Mouse (Mus musculus) ES-E14 (cell line): Measurements from ENCODE around the gene Foxc1. TPM values are rescaled to one million over a fixed set of nuclear protein-coding genes. Genes with fewer than 3 reads are reported as not detected.

ENCODE experiments used
- DNase-seq: peaks from one replicate; pipeline ENCODE4 v3.0.0-alpha.2; 2013; ENCODE audit warnings: low read depth, low spot score
- H3K27ac ChIP-seq: 2 replicates; pipeline ENCODE4 v1.5.1; 2012; ENCODE audit warnings: low read depth, mild to moderate bottlenecking, low read length, moderate library complexity, mixed read lengths; ENCODE audit not compliant: poor library complexity, insufficient read depth, severe bottlenecking
- H3K36me3 ChIP-seq: 2 replicates; pipeline ENCODE4 v1.6.1; 2012; ENCODE audit warnings: mild to moderate bottlenecking, low read length, moderate library complexity, mixed read lengths; ENCODE audit not compliant: control insufficient read depth, poor library complexity, insufficient read depth, severe bottlenecking
- H3K4me1 ChIP-seq, 2 experiments: fragments of 150-350 bp in 1 of 2; sonication (generic) in 1 of 2; 2 replicates each; pipeline ENCODE4 v1.6.1; 2012; ENCODE audit warnings: low read length in 2 of 2, mild to moderate bottlenecking in 1 of 2, mixed read lengths in 1 of 2; ENCODE audit not compliant: control insufficient read depth in 2 of 2, insufficient read depth in 2 of 2, poor library complexity in 1 of 2
- H3K4me3 ChIP-seq, 2 experiments: fragments of 150-350 bp in 1 of 2; sonication (generic) in 1 of 2; 2 replicates each; pipeline ENCODE4 v1.5.1; 2012; ENCODE audit warnings: low read length in 2 of 2, low read depth in 1 of 2, mild to moderate bottlenecking in 1 of 2, mixed read lengths in 1 of 2; ENCODE audit not compliant: insufficient read depth in 1 of 2, poor library complexity in 1 of 2, severe bottlenecking in 1 of 2
- H3K9ac ChIP-seq: 2 replicates; pipeline ENCODE4 v1.6.1; 2012; ENCODE audit warnings: low read depth, mild to moderate bottlenecking, low read length, mixed read lengths; ENCODE audit not compliant: poor library complexity, insufficient read depth, severe bottlenecking
- H3K9me3 ChIP-seq: fragments of 150-350 bp; sonication (generic); 2 replicates; pipeline ENCODE4 v1.6.1; 2012; ENCODE audit warnings: low read depth, mild to moderate bottlenecking, low read length; ENCODE audit not compliant: control insufficient read depth, insufficient read depth
- CHD2 ChIP-seq: IDR thresholded peaks from 2 replicates; pipeline ENCODE4 v1.6.1; 2014; ENCODE audit warnings: mild to moderate bottlenecking, low read depth, low read length, inconsistent platforms
- HCFC1 ChIP-seq: IDR thresholded peaks from 2 replicates; pipeline ENCODE4 v1.6.1; 2012; ENCODE audit warnings: low read length, inconsistent platforms, borderline replicate concordance; ENCODE audit not compliant: insufficient read depth
- MAFK ChIP-seq: IDR thresholded peaks from 2 replicates; pipeline ENCODE4 v1.6.1; 2014; ENCODE audit warnings: mild to moderate bottlenecking, low read depth, low read length, inconsistent platforms; ENCODE audit not compliant: insufficient read depth
- ZC3H11A ChIP-seq: IDR thresholded peaks from 2 replicates; pipeline ENCODE4 v1.6.1; 2012; ENCODE audit warnings: low read depth, mild to moderate bottlenecking, inconsistent platforms, low read length, borderline replicate concordance
- ZNF384 ChIP-seq: IDR thresholded peaks from 2 replicates; pipeline ENCODE4 v1.6.1; 2012; ENCODE audit warnings: low read depth, low read length, inconsistent platforms
- in situ Hi-C, 2 experiments: fragments of 600-800 bp; cut with MboI; formaldehyde crosslinking; loops; one replicate each; pipeline ENCODE4 v1.15.1; 2025; ENCODE audit warnings: low sequenced_read_pairs in 2 of 2, inconsistent platforms in 1 of 2; ENCODE audit not compliant: unreplicated experiment in 2 of 2
- total RNA-seq: library from RNA; depleted of rRNA; stranded (reverse); fragments of 300-350 nt; gene quantifications from 2 replicates; pipeline ENCODE4 v1.2.3, GENCODE M21; 2012

Foxc1 gene
- total RNA-seq, 1 experiment: 1.2 TPM

- Histone ChIP-seq H3K4me1 (peaks cover 2 to 5% of the 10 kb centered on the region in 2 experiments; a peak in 1 of 4 replicates), H3K9ac (no peak overlapping the region), H3K36me3 (no peaks in the 10 kb centered on the region), H3K9me3 (no peaks in the 10 kb centered on the region), H3K4me3 (no peak overlapping the region), H3K27ac (no peak overlapping the region)
- in situ Hi-C loops: loop anchor here in 1 of 2 experiments (25.0 kb wide), 1 partner anchor 389 kb away; no protein-coding TSS in a partner anchor
- no peak for DNase-seq
- TF ChIP-seq ZC3H11A: no peak
- no peak for TF ChIP-seq ZNF384
- no peak for TF ChIP-seq HCFC1
- no peak for TF ChIP-seq CHD2
- TF ChIP-seq MAFK: no peak
Observed at GRCm38 (mm10) chr13:31823316-31823715, 16.9 kb downstream of the Foxc1 start.

GRCm38 (mm10) chr13:31825180-31825579 is 18.7 kb downstream of the Foxc1 start:
- no peak overlapping the region for H3K9ac ChIP-seq
- peaks cover 2 to 5% of the 10 kb centered on the region in 2 experiments; a peak in 1 of 4 replicates for H3K4me1 ChIP-seq
- H3K27ac ChIP-seq: no peak overlapping the region
- H3K4me3 ChIP-seq: no peak overlapping the region
- no peaks in the 10 kb centered on the region for H3K9me3 ChIP-seq
- no peak for TF ChIP-seq ZNF384
- no peak for TF ChIP-seq CHD2
- no peak for TF ChIP-seq HCFC1
- no peak for TF ChIP-seq ZC3H11A
- no peak for TF ChIP-seq MAFK
- H3K36me3 ChIP-seq: no peaks in the 10 kb centered on the region
- in situ Hi-C loops: no loop called here
- no peak for DNase-seq

GRCm38 (mm10) chr13:31827160-31827559 is 20.7 kb downstream of the Foxc1 start:
- Histone ChIP-seq H3K36me3 (no peaks in the 10 kb centered on the region), H3K4me1 (peaks cover 2 to 5% of the 10 kb centered on the region in 2 experiments; a peak in 1 of 4 replicates), H3K9ac (no peak overlapping the region), H3K9me3 (no peaks in the 10 kb centered on the region), H3K4me3 (no peak overlapping the region), H3K27ac (no peak overlapping the region)
- in situ Hi-C loops: no loop called here
- DNase-seq: no peak
- TF ChIP-seq HCFC1 (no peak), ZNF384 (no peak), CHD2 (no peak), MAFK (no peak), ZC3H11A (no peak)

- Histone ChIP-seq H3K4me1 (peaks cover 0 to 2% of the 10 kb centered on the region in 2 experiments; a peak in 1 of 4 replicates), H3K9me3 (no peaks in the 10 kb centered on the region), H3K9ac (no peak overlapping the region), H3K27ac (no peak overlapping the region), H3K36me3 (no peaks in the 10 kb centered on the region), H3K4me3 (no peak overlapping the region)
- in situ Hi-C loops: no loop called here
- TF ChIP-seq ZC3H11A: no peak
- no peak for TF ChIP-seq ZNF384
- TF ChIP-seq MAFK: no peak
- TF ChIP-seq HCFC1: no peak
- no peak for TF ChIP-seq CHD2
- DNase-seq: no peak
Observed at GRCm38 (mm10) chr13:31827820-31828332, 21.4 kb downstream of the Foxc1 start.
